Mouse (Mus musculus): ENCODE measurements at regions not wholly inside any gene's neighbourhood (a gene's known extent, or its start where the extent isn't known, plus 50 kb on each side); places are given as distances from the start of the nearest gene placed in this dataset.

- Histone ChIP-seq H3K36me3 (ENCODE audit: control insufficient read depth, insufficient read depth, low read length) (no peaks in the 10 kb centered on the region), H3K27ac (ENCODE audit: low read length) (no peak overlapping the region), H3K27me3 (ENCODE audit: control insufficient read depth, insufficient read depth, low read depth, low read length) (no peaks in the 10 kb centered on the region), H3K4me1 (replicated peaks; ENCODE audit: control insufficient read depth, insufficient read depth, low read length) (no peaks in the 10 kb centered on the region), H3K4me3 (ENCODE audit: low read length) (no peak overlapping the region), H3K9ac (ENCODE audit: low read length) (no peak overlapping the region), H3K9me3 (ENCODE audit: control insufficient read depth, low read length) (no peaks in the 10 kb centered on the region), H3K4me2 (ENCODE audit: low read depth, low read length) (no peak overlapping the region)
- no peak for ATAC-seq (ENCODE audit: low read depth)
- WGBS, result 35% methylated on average over 4 of the region's 4 CpGs
Observed at GRCm38 (mm10) chr9:90699064-90699463, 428.5 kb upstream of the Tbc1d2b start.

- Histone ChIP-seq H3K4me1 (replicated peaks; ENCODE audit: control insufficient read depth, insufficient read depth, low read length) (no peaks in the 10 kb centered on the region), H3K27ac (ENCODE audit: low read length) (no peak overlapping the region), H3K4me3 (ENCODE audit: low read length) (no peak overlapping the region), H3K9ac (ENCODE audit: low read length) (no peak overlapping the region), H3K9me3 (ENCODE audit: control insufficient read depth, low read length) (no peaks in the 10 kb centered on the region), H3K27me3 (ENCODE audit: control insufficient read depth, insufficient read depth, low read depth, low read length) (no peaks in the 10 kb centered on the region), H3K4me2 (ENCODE audit: low read depth, low read length) (no peak overlapping the region), H3K36me3 (ENCODE audit: control insufficient read depth, insufficient read depth, low read length) (no peaks in the 10 kb centered on the region)
- 46% methylated on average over 7 of the region's 7 CpGs for WGBS
- ATAC-seq (ENCODE audit: low read depth), result no peak
Observed at GRCm38 (mm10) chr9:90700236-90701179, 429.9 kb upstream of the Tbc1d2b start.

DNA sequence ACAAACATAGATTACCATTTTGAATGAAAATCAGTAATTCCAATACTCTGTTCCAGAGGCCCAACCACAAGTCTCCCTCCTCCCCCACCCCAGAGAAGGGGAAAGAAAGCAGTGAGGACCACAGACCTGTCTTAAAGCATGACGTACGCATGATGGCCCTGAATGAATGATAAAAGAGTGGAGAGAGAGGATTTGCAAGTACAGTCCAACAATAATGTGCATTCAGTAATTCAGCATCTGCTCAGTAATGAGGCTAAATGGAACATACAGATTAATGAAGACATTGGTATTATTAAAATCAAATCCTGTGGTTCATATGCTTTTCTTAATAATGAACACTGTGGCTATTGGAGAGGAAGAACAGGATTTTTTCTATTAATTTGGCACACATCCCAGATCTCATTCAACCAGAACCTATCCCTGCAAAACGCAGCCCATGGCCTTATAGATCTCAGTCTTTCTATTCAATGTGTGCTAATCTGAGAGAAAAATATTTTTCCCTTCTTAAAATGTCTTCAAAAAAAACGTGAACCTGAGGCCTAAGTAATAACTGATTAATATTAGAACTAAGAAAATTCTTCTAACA lies 430.7 kb upstream of the Tbc1d2b start:
- Histone ChIP-seq H3K4me3 (ENCODE audit: low read length) (no peak overlapping the region), H3K36me3 (ENCODE audit: control insufficient read depth, insufficient read depth, low read length) (no peaks in the 10 kb centered on the region), H3K4me1 (replicated peaks; ENCODE audit: control insufficient read depth, insufficient read depth, low read length) (no peaks in the 10 kb centered on the region), H3K9me3 (ENCODE audit: control insufficient read depth, low read length) (no peaks in the 10 kb centered on the region), H3K27ac (ENCODE audit: low read length) (no peak overlapping the region), H3K27me3 (ENCODE audit: control insufficient read depth, insufficient read depth, low read depth, low read length) (no peaks in the 10 kb centered on the region), H3K9ac (ENCODE audit: low read length) (no peak overlapping the region), H3K4me2 (ENCODE audit: low read depth, low read length) (no peak overlapping the region)
- no peak for ATAC-seq (ENCODE audit: low read depth)
- 65% methylated on average over 4 of the region's 4 CpGs for WGBS

DNA sequence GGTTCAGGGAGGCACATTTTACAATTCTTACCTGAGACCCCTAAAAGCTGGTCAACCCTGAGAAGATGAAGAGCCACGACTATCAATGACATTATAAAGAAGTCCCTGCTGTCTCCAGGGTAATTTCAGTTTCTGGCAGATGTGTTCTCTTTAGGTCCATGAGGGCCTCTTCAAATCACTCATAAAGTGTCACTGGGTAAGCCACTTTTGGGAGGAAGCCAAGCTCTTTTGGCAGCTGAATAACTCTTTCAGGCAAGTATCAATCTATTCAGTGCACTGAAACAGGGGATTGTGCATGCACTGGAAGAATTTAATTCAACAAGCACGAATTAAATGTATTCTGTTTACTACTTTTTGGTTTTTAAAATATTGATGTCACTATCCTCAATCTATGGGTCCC lies 443.1 kb upstream of the Tbc1d2b start:
- 0 out of 2 replicates have a peak, but pooled peaks have one; percentile 26 for ATAC-seq (ENCODE audit: low read depth)
- H3K4me2 ChIP-seq (ENCODE audit: low read depth, low read length), result no peak overlapping the region
- H3K27ac ChIP-seq (ENCODE audit: low read length), result no peak overlapping the region
- no peaks in the 10 kb centered on the region for H3K9me3 ChIP-seq (ENCODE audit: control insufficient read depth, low read length)
- WGBS, result 33% methylated on average over 2 of the region's 2 CpGs
- no peaks in the 10 kb centered on the region for H3K36me3 ChIP-seq (ENCODE audit: control insufficient read depth, insufficient read depth, low read length)
- H3K9ac ChIP-seq (ENCODE audit: low read length), result no peak overlapping the region
- no peaks in the 10 kb centered on the region for H3K27me3 ChIP-seq (ENCODE audit: control insufficient read depth, insufficient read depth, low read depth, low read length)
- H3K4me3 ChIP-seq (ENCODE audit: low read length), result no peak overlapping the region
- no peaks in the 10 kb centered on the region for H3K4me1 ChIP-seq (replicated peaks; ENCODE audit: control insufficient read depth, insufficient read depth, low read length)

DNA sequence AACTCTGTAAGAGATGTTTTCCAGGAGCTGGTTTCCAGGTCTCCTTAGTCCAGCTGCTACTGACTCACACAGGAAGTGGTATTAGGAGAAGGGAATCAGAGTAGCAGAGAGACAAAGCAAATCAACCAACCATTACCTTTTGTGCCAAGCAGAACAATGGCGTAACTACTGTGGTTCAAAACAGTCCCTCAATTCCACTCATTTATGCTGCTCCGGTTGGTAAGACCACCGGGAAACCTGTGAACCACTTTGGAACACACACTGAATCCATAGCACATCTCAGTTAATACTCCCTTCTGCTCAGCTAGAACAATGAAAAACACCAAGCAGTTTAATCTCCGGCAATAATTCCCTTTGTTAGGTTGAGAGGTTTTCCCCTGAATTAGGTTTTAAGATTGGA lies 460.8 kb upstream of the Tbc1d2b start:
- H3K27me3 ChIP-seq (ENCODE audit: control insufficient read depth, insufficient read depth, low read depth, low read length), result no peaks in the 10 kb centered on the region
- 73% methylated on average over 4 of the region's 4 CpGs for WGBS
- ATAC-seq (ENCODE audit: low read depth), result no peak

GRCm38 (mm10) chr9:90757175-90757574 lies 486.6 kb upstream of the Tbc1d2b start:
- WGBS, result 61% methylated on average over 3 of the region's 3 CpGs
- Histone ChIP-seq H3K4me3 (ENCODE audit: low read length) (no peak overlapping the region), H3K9me3 (ENCODE audit: control insufficient read depth, low read length) (no peaks in the 10 kb centered on the region), H3K4me2 (ENCODE audit: low read depth, low read length) (no peak overlapping the region), H3K27me3 (ENCODE audit: control insufficient read depth, insufficient read depth, low read depth, low read length) (no peaks in the 10 kb centered on the region), H3K9ac (ENCODE audit: low read length) (no peak overlapping the region), H3K27ac (ENCODE audit: low read length) (no peak overlapping the region), H3K4me1 (replicated peaks; ENCODE audit: control insufficient read depth, insufficient read depth, low read length) (no peaks in the 10 kb centered on the region), H3K36me3 (ENCODE audit: control insufficient read depth, insufficient read depth, low read length) (no peaks in the 10 kb centered on the region)
- ATAC-seq (ENCODE audit: low read depth), result no peak

More for the DNA sequence above, 460.8 kb upstream of the Tbc1d2b start:
- Histone ChIP-seq H3K4me2 (ENCODE audit: low read depth, low read length) (no peak overlapping the region), H3K4me1 (replicated peaks; ENCODE audit: control insufficient read depth, insufficient read depth, low read length) (no peaks in the 10 kb centered on the region), H3K9ac (ENCODE audit: low read length) (no peak overlapping the region), H3K4me3 (ENCODE audit: low read length) (no peak overlapping the region), H3K36me3 (ENCODE audit: control insufficient read depth, insufficient read depth, low read length) (no peaks in the 10 kb centered on the region), H3K9me3 (ENCODE audit: control insufficient read depth, low read length) (no peaks in the 10 kb centered on the region), H3K27ac (ENCODE audit: low read length) (no peak overlapping the region)

GRCm38 (mm10) chr9:90774296-90774695 lies 503.7 kb upstream of the Tbc1d2b start:
- H3K4me1 ChIP-seq (replicated peaks; ENCODE audit: control insufficient read depth, insufficient read depth, low read length), result no peaks in the 10 kb centered on the region
- no peak overlapping the region for H3K4me3 ChIP-seq (ENCODE audit: low read length)
- no peaks in the 10 kb centered on the region for H3K36me3 ChIP-seq (ENCODE audit: control insufficient read depth, insufficient read depth, low read length)
- H3K9me3 ChIP-seq (ENCODE audit: control insufficient read depth, low read length), result no peaks in the 10 kb centered on the region
- H3K4me2 ChIP-seq (ENCODE audit: low read depth, low read length), result no peak overlapping the region
- no peak for ATAC-seq (ENCODE audit: low read depth)
- H3K27me3 ChIP-seq (ENCODE audit: control insufficient read depth, insufficient read depth, low read depth, low read length), result no peaks in the 10 kb centered on the region
- no peak overlapping the region for H3K27ac ChIP-seq (ENCODE audit: low read length)
- WGBS, result 38% methylated on average over 1 of the region's 1 CpGs
- no peak overlapping the region for H3K9ac ChIP-seq (ENCODE audit: low read length)

- H3K4me1 ChIP-seq (replicated peaks; ENCODE audit: control insufficient read depth, insufficient read depth, low read length), result no peaks in the 10 kb centered on the region
- H3K27me3 ChIP-seq (ENCODE audit: control insufficient read depth, insufficient read depth, low read depth, low read length), result no peaks in the 10 kb centered on the region
- no peak overlapping the region for H3K4me3 ChIP-seq (ENCODE audit: low read length)
- no peak overlapping the region for H3K4me2 ChIP-seq (ENCODE audit: low read depth, low read length)
- no peaks in the 10 kb centered on the region for H3K9me3 ChIP-seq (ENCODE audit: control insufficient read depth, low read length)
- H3K27ac ChIP-seq (ENCODE audit: low read length), result no peak overlapping the region
- no peaks in the 10 kb centered on the region for H3K36me3 ChIP-seq (ENCODE audit: control insufficient read depth, insufficient read depth, low read length)
- no peak overlapping the region for H3K9ac ChIP-seq (ENCODE audit: low read length)
- ATAC-seq (ENCODE audit: low read depth), result no peak
Observed at GRCm38 (mm10) chr9:90789545-90789944, 518.9 kb upstream of the Tbc1d2b start.

- H3K4me2 ChIP-seq (ENCODE audit: low read depth, low read length), result no peak overlapping the region
- no peaks in the 10 kb centered on the region for H3K27me3 ChIP-seq (ENCODE audit: control insufficient read depth, insufficient read depth, low read depth, low read length)
- no peak overlapping the region for H3K27ac ChIP-seq (ENCODE audit: low read length)
- 49% methylated on average over 2 of the region's 2 CpGs for WGBS
- no peaks in the 10 kb centered on the region for H3K4me1 ChIP-seq (replicated peaks; ENCODE audit: control insufficient read depth, insufficient read depth, low read length)
- no peaks in the 10 kb centered on the region for H3K9me3 ChIP-seq (ENCODE audit: control insufficient read depth, low read length)
- H3K9ac ChIP-seq (ENCODE audit: low read length), result no peak overlapping the region
- H3K4me3 ChIP-seq (ENCODE audit: low read length), result no peak overlapping the region
- ATAC-seq (ENCODE audit: low read depth), result no peak
- no peaks in the 10 kb centered on the region for H3K36me3 ChIP-seq (ENCODE audit: control insufficient read depth, insufficient read depth, low read length)
Observed at GRCm38 (mm10) chr9:90791871-90792270, 521.3 kb upstream of the Tbc1d2b start.

All from lung, embryonic 16.5 days (tissue).